Comparison of ENCODE assay signal across 9 mouse cellular contexts in the genomic region with DNA sequence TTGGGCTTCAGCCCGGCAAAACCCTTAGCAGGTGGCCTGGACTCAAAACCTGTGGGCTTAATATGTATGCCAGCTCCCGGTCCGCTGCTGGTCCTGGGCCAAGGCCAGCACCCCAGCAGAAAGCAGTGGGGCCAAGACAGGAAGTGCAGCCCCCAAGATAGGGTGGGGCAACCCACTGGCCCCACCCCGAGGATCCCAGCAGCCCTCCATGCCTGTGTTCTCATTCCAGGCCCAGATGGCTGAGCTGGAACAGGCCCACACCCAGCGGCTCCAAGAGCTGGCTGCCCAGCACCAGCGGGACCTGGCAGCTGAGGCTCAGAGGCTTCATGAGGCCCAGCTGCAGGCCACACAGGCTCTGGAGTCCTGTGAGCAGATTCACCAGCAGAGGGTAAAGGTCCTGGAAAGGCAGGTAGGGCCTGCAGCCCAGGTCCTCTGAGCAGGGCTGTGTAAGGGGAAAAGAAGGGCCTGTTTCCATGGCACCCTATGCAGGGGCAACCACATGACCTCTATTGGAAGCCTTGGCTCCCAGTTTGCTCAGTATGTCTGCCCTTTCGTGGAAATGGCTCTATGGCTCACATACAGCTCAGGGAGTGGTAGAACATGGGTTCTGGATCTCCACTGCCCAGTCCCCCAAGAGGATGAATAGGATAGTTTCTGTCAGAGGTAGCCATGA. TPM values are rescaled to one million over a fixed set of nuclear protein-coding genes. Genes with fewer than 3 reads are reported as not detected.
DNase-seq lines count a peak whose midpoint lies in the region; ATAC-seq lines count a peak whose summit lies in the region.
"Had no signal": no experiment of that assay in that cellular context is flagged by ENCODE, and none has a peak within 500 bp of the region (broad histone marks: within the 10 kb centered on the region; RNA-seq: fewer than 3 reads in every experiment).

No protein-coding gene starts in this region.

- H3K27ac ChIP-seq in midbrain, embryonic 16.5 days (ENCODE audit: low read length), result no peak overlapping the region
- H3K27ac ChIP-seq in midbrain, embryonic 14.5 days (replicated peaks; ENCODE audit: low read depth, low read length), result no peak overlapping the region
- H3K27ac ChIP-seq: kidney, embryonic 15.5 days; midbrain, embryonic 12.5 days had no signal

- 0 out of 2 replicates have a peak, but pooled peaks have one; percentile 30 for ATAC-seq in midbrain, embryonic 16.5 days
- no peak for ATAC-seq in midbrain, embryonic 14.5 days (ENCODE audit: low FRiP score, low TSS enrichment)

- no peak overlapping the region for H3K4me3 ChIP-seq in midbrain, embryonic 16.5 days (ENCODE audit: low read depth, low read length)
- H3K4me3 ChIP-seq in midbrain, embryonic 14.5 days (replicated peaks; ENCODE audit: low read depth, low read length), result no peak overlapping the region
- H3K4me3 ChIP-seq: kidney, embryonic 15.5 days; midbrain, embryonic 12.5 days had no signal

- peaks cover 3% of the 10 kb centered on the region; the same call in 1 of the 2 replicates for H3K4me1 ChIP-seq in midbrain, embryonic 16.5 days (ENCODE audit: control insufficient read depth, insufficient read depth, low read length)
- H3K4me1 ChIP-seq in midbrain, embryonic 14.5 days (ENCODE audit: control insufficient read depth, insufficient read depth, low read length), result peaks cover 6% of the 10 kb centered on the region
- H3K4me1 ChIP-seq: midbrain, embryonic 12.5 days had no signal

- WGBS in midbrain, embryonic 16.5 days, result 68% methylated on average over 7 of the region's 7 CpGs
- 69% methylated on average over 7 of the region's 7 CpGs for WGBS in midbrain, embryonic 14.5 days

- H3K4me2 ChIP-seq in midbrain, embryonic 16.5 days (ENCODE audit: low read length), result no peak overlapping the region
- H3K4me2 ChIP-seq in midbrain, embryonic 14.5 days (ENCODE audit: low read length), result no peak overlapping the region
- H3K4me2 ChIP-seq: kidney, embryonic 15.5 days; midbrain, embryonic 12.5 days had no signal

- no peak for DNase-seq in midbrain, embryonic 14.5 days
- DNase-seq in cerebellum, adult 8-10 months, result peak; percentile 37
- DNase-seq in gastrocnemius, postnatal 36 days, result peak; percentile 40 to 64
- DNase-seq in urinary bladder, postnatal 14 days (ENCODE audit: low spot score), result no peak
- no peak for DNase-seq in frontal cortex, postnatal 10 days (ENCODE audit: low spot score in 2 of 2)
- no peak for DNase-seq in retina, postnatal 1 day

- no peaks in the 10 kb centered on the region for H3K9me3 ChIP-seq in midbrain, embryonic 16.5 days (replicated peaks; ENCODE audit: control insufficient read depth, low read length, poor library complexity, severe bottlenecking)
- no peaks in the 10 kb centered on the region for H3K9me3 ChIP-seq in midbrain, embryonic 14.5 days (ENCODE audit: control insufficient read depth, low read length)
- H3K9me3 ChIP-seq: kidney, embryonic 15.5 days; midbrain, embryonic 12.5 days had no signal

- intact Hi-C loops in gastrocnemius, postnatal 36 days (cut with DNase I), result no loop called here

- no peaks in the 10 kb centered on the region for H3K36me3 ChIP-seq in midbrain, embryonic 16.5 days (ENCODE audit: control insufficient read depth, insufficient read depth, low read length)
- H3K36me3 ChIP-seq in midbrain, embryonic 14.5 days (ENCODE audit: control insufficient read depth, insufficient read depth, low read length), result no peaks in the 10 kb centered on the region
- H3K36me3 ChIP-seq: kidney, embryonic 15.5 days; midbrain, embryonic 12.5 days had no signal

- no peak overlapping the region for H3K9ac ChIP-seq in midbrain, embryonic 16.5 days (ENCODE audit: low read depth, low read length)
- H3K9ac ChIP-seq in midbrain, embryonic 14.5 days (replicated peaks; ENCODE audit: low read length), result no peak overlapping the region
- H3K9ac ChIP-seq: kidney, embryonic 15.5 days; midbrain, embryonic 12.5 days had no signal

- 0 out of 2 replicates have a peak, but pooled peaks cover 2% of the 10 kb centered on the region for H3K27me3 ChIP-seq in midbrain, embryonic 16.5 days (ENCODE audit: control insufficient read depth, insufficient read depth, low read depth, low read length)
- no peaks in the 10 kb centered on the region for H3K27me3 ChIP-seq in midbrain, embryonic 14.5 days (ENCODE audit: control insufficient read depth, insufficient read depth, low read length)

RNA-seq across cellular contexts. Expression of gene Sned1, which starts 8.2 kb away (rescaled TPM):
- 5.5 and 6.2 TPM in 2 replicates for polyA plus RNA-seq in midbrain, embryonic 16.5 days (2015; fragmentation: Nextera tagmentation; extraction: Ambion mirVana)
- 3.0 and 7.2 TPM in 2 replicates for polyA plus RNA-seq in midbrain, embryonic 14.5 days (2014; fragmentation: Nextera tagmentation; extraction: Ambion mirVana)
- total RNA-seq in gastrocnemius, postnatal 36 days (2021), result 1 to 10 TPM; 4.3 to 5.4 TPM

RNA-seq across cellular contexts. Expression of gene Crocc2, which starts 58.9 kb away (rescaled TPM):
- 0.51 and 0.74 TPM in 2 replicates for polyA plus RNA-seq in midbrain, embryonic 16.5 days (2015; fragmentation: Nextera tagmentation; extraction: Ambion mirVana)
- polyA plus RNA-seq in midbrain, embryonic 14.5 days (2014; fragmentation: Nextera tagmentation; extraction: Ambion mirVana), result 0.05 and 0.09 TPM in 2 replicates
- total RNA-seq in gastrocnemius, postnatal 36 days (2021), result not detected

Comparison
In these comparisons a context has a peak if more than half of its experiments do, and no peak if none do; other contexts are left out.
1. DNase-seq: peak in cerebellum, adult 8-10 months (single experiment) and gastrocnemius, postnatal 36 days (2 of 2); none in midbrain, embryonic 14.5 days (single experiment), urinary bladder, postnatal 14 days (single experiment), frontal cortex, postnatal 10 days (0 of 2) and retina, postnatal 1 day (single experiment).